Mouse (Mus musculus): ENCODE results near the gene Rarb. TPM values are rescaled to one million over a fixed set of nuclear protein-coding genes. Genes with fewer than 3 reads are reported as not detected.

Gene Rarb
- polyA plus RNA-seq, 1 experiment: 0.19 TPM

- Histone ChIP-seq H3K27me3 (ENCODE audit: control insufficient read depth, insufficient read depth, insufficient read length) (no peaks in the 10 kb centered on the region), H3K79me2 (ENCODE audit: control insufficient read depth, insufficient read depth) (no peaks in the 10 kb centered on the region), H3ac (ENCODE audit: control insufficient read depth, insufficient read length) (no peak overlapping the region), H3K4me3 (no peak overlapping the region), H3K36me3 (ENCODE audit: control insufficient read depth, insufficient read depth) (peaks cover 27% of the 10 kb centered on the region), H3K4me2 (ENCODE audit: low read depth) (no peak overlapping the region)
- TF ChIP-seq REST (IDR thresholded peaks at IDR 0.05; ENCODE audit: insufficient read depth, insufficient read length) (no peak), MYOG (IDR thresholded peaks at IDR 0.05; ENCODE audit: control insufficient read depth in 1 of 3, insufficient read depth in 1 of 3, insufficient read length in 2 of 3, low read depth in 2 of 3) (no peak), POLR2A (IDR thresholded peaks at IDR 0.05; ENCODE audit: insufficient read length, low read depth) (no peak), TCF12 (IDR thresholded peaks at IDR 0.05; ENCODE audit: insufficient read depth, poor library complexity, severe bottlenecking) (no peak), SRF (IDR thresholded peaks at IDR 0.05; ENCODE audit: control insufficient read depth, insufficient read length, low read depth) (no peak), POLR2AphosphoS2 (IDR thresholded peaks at IDR 0.05; ENCODE audit: insufficient read length, low read depth) (no peak)
Observed at GRCm38 (mm10) chr14:16405187-16405586, 413.8 kb downstream of the Rarb start.

- Histone ChIP-seq H3K36me3 (ENCODE audit: control insufficient read depth, insufficient read depth) (peaks cover 15% of the 10 kb centered on the region), H3K4me3 (no peak overlapping the region), H3K27me3 (ENCODE audit: control insufficient read depth, insufficient read depth, insufficient read length) (no peaks in the 10 kb centered on the region), H3K79me2 (ENCODE audit: control insufficient read depth, insufficient read depth) (peaks cover 30% of the 10 kb centered on the region), H3ac (ENCODE audit: control insufficient read depth, insufficient read length) (no peak overlapping the region), H3K4me2 (ENCODE audit: low read depth) (no peak overlapping the region)
- TF ChIP-seq USF1 (IDR thresholded peaks at IDR 0.05; ENCODE audit: low read depth) (no peak), MAX (IDR thresholded peaks at IDR 0.05; ENCODE audit: low read depth) (no peak), TCF12 (IDR thresholded peaks at IDR 0.05; ENCODE audit: insufficient read depth, poor library complexity, severe bottlenecking) (no peak), SRF (IDR thresholded peaks at IDR 0.05; ENCODE audit: control insufficient read depth, insufficient read length, low read depth) (no peak), MYOG (IDR thresholded peaks at IDR 0.05; ENCODE audit: control insufficient read depth in 1 of 3, insufficient read depth in 1 of 3, insufficient read length in 2 of 3, low read depth in 2 of 3) (no peak), MYOD1 (IDR thresholded peaks at IDR 0.05; ENCODE audit: control insufficient read depth in 1 of 3, insufficient read length in 2 of 3, low read depth in 2 of 3) (no peak), POLR2AphosphoS2 (IDR thresholded peaks at IDR 0.05; ENCODE audit: insufficient read length, low read depth) (no peak), CEBPB (IDR thresholded peaks at IDR 0.05; ENCODE audit: insufficient read depth, poor library complexity, severe bottlenecking) (no peak), POLR2A (IDR thresholded peaks at IDR 0.05; ENCODE audit: insufficient read length, low read depth) (no peak), TCF3 (IDR thresholded peaks at IDR 0.05; ENCODE audit: insufficient read length, low read depth) (no peak), E2F4 (IDR thresholded peaks at IDR 0.05; ENCODE audit: insufficient read depth) (no peak), REST (IDR thresholded peaks at IDR 0.05; ENCODE audit: insufficient read depth, insufficient read length) (no peak)
Observed at GRCm38 (mm10) chr14:16384783-16385182, 434.2 kb downstream of the Rarb start.
